Mouse (Mus musculus) ES-Bruce4 (cell line): Measurements from ENCODE around the gene St13.

Experiments
- CTCF ChIP-seq: IDR thresholded peaks from one replicate; pipeline ENCODE4 v1.8.1; 2011; ENCODE audit warnings: low read depth, low read length
- EP300 ChIP-seq: IDR thresholded peaks from 2 replicates; pipeline ENCODE4 v1.6.1; 2011; ENCODE audit warnings: low read depth, low read length; ENCODE audit not compliant: insufficient read depth
- POLR2A ChIP-seq: IDR thresholded peaks from one replicate; pipeline ENCODE4 v1.8.1; 2011; ENCODE audit warnings: low read length; ENCODE audit not compliant: insufficient read depth

- TF ChIP-seq CTCF (no peak), POLR2A (no peak), EP300 (no peak)
Observed at GRCm38 (mm10) chr15:81421454-81421853, 21.6 kb upstream of the St13 start.
